ENCODE assay signal across 8 mouse cellular contexts in the genomic region with DNA sequence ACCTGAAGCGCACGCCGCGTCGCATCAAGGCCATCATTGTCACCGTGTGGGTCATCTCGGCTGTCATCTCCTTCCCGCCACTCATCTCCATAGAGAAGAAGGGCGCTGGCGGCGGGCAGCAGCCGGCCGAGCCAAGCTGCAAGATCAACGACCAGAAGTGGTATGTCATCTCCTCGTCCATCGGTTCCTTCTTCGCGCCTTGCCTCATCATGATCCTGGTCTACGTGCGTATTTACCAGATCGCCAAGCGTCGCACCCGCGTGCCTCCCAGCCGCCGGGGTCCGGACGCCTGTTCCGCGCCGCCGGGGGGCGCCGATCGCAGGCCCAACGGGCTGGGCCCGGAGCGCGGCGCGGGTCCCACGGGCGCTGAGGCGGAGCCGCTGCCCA. TPM values are rescaled to one million over a fixed set of nuclear protein-coding genes. Genes with fewer than 3 reads are reported as not detected.
DNase-seq lines count a peak whose midpoint lies in the region; ATAC-seq and TF ChIP-seq lines count a peak whose summit lies in the region.

No protein-coding gene starts in this region.

- no peak for ATAC-seq in heart, embryonic 14.5 days (ENCODE audit: insufficient number of reproducible peaks, insufficient read depth, low FRiP score, low read depth)
- ATAC-seq in forebrain, postnatal 0 days: no peak
- no peak for ATAC-seq in liver, embryonic 15.5 days (ENCODE audit: insufficient read depth)

- peak overlapping the region; percentile 100 for H3K4me2 ChIP-seq in heart, embryonic 14.5 days (ENCODE audit: low read length)
- peak overlapping the region; percentile 98 for H3K4me2 ChIP-seq in forebrain, postnatal 0 days (ENCODE audit: low read depth)
- peak overlapping the region; percentile 68 for H3K4me2 ChIP-seq in liver, embryonic 15.5 days

- no peak for DNase-seq in heart, adult 18-20 months
- peak; percentile 46 for DNase-seq in ZHBTc4 (ENCODE audit: low read depth, low spot score)
- peak; percentile 46 for DNase-seq in forebrain, postnatal 0 days
- no peak for DNase-seq in spleen, postnatal 14 days (ENCODE audit: low spot score in 2 of 2)
- DNase-seq in urinary bladder, postnatal 25 days (ENCODE audit: low spot score): no peak
- DNase-seq in layer of hippocampus, adult 8-10 months (ENCODE audit: low spot score in 2 of 2): no peak

- H3K27me3 ChIP-seq in heart, embryonic 14.5 days (ENCODE audit: control insufficient read depth, insufficient read depth, low read length): peaks cover 63% of the 10 kb centered on the region
- H3K27me3 ChIP-seq in forebrain, postnatal 0 days (ENCODE audit: insufficient read depth, low read length): peaks cover 21% of the 10 kb centered on the region
- H3K27me3 ChIP-seq in liver, embryonic 15.5 days: peaks cover 99% of the 10 kb centered on the region

- no peak; the same call in 1 of the 2 replicates for TF ChIP-seq CTCF in forebrain, postnatal 0 days (IDR thresholded peaks at IDR 0.05; ENCODE audit: low read depth)

- peak overlapping the region; percentile 52; the same call in 1 of the 2 replicates for H3K9ac ChIP-seq in heart, embryonic 14.5 days (ENCODE audit: low read length)
- H3K9ac ChIP-seq in forebrain, postnatal 0 days: peak overlapping the region; percentile 57
- no peak overlapping the region for H3K9ac ChIP-seq in liver, embryonic 15.5 days

- H3K27ac ChIP-seq in heart, embryonic 14.5 days (replicated peaks in 1 of 2; ENCODE audit: control insufficient read depth in 1 of 2, insufficient read depth in 1 of 2, low read depth in 2 of 2, low read length in 2 of 2): no peak overlapping the region
- no peak overlapping the region for H3K27ac ChIP-seq in forebrain, postnatal 0 days (ENCODE audit: low read depth, low read length)
- H3K27ac ChIP-seq in liver, embryonic 15.5 days (replicated peaks): no peak overlapping the region

- H3K36me3 ChIP-seq in heart, embryonic 14.5 days (ENCODE audit: control insufficient read depth, insufficient read depth, low read length): no peaks in the 10 kb centered on the region
- H3K36me3 ChIP-seq in forebrain, postnatal 0 days (ENCODE audit: insufficient read depth): no peaks in the 10 kb centered on the region
- no peaks in the 10 kb centered on the region for H3K36me3 ChIP-seq in liver, embryonic 15.5 days (replicated peaks)

- WGBS in heart, embryonic 14.5 days: 1% methylated on average over 45 of the region's 46 CpGs
- under 1% methylated on average over 46 of the region's 46 CpGs for WGBS in forebrain, postnatal 0 days
- 1% methylated on average over 46 of the region's 46 CpGs for WGBS in liver, embryonic 15.5 days (ENCODE audit: insufficient replicate concordance)

- H3K4me3 ChIP-seq in heart, embryonic 14.5 days (ENCODE audit: control insufficient read depth in 1 of 2, insufficient read depth in 1 of 2, low read depth in 1 of 2, low read length in 2 of 2): peak overlapping the region; percentile 55 to 59
- H3K4me3 ChIP-seq in forebrain, postnatal 0 days (ENCODE audit: low read depth, low read length): peak overlapping the region; percentile 58
- H3K4me3 ChIP-seq in liver, embryonic 15.5 days (replicated peaks): peak overlapping the region; percentile 46

- H3K4me1 ChIP-seq in heart, embryonic 14.5 days (ENCODE audit: control insufficient read depth in 2 of 2, insufficient read depth in 2 of 2, low read length in 2 of 2): peaks cover 18 to 34% of the 10 kb centered on the region in 2 experiments
- H3K4me1 ChIP-seq in forebrain, postnatal 0 days (ENCODE audit: insufficient read depth): peaks cover 9% of the 10 kb centered on the region; the same call in 1 of the 2 replicates
- H3K4me1 ChIP-seq in liver, embryonic 15.5 days (replicated peaks): peaks cover 37% of the 10 kb centered on the region

- H3K9me3 ChIP-seq in heart, embryonic 14.5 days (ENCODE audit: control insufficient read depth, low read length): no peaks in the 10 kb centered on the region
- H3K9me3 ChIP-seq in forebrain, postnatal 0 days (ENCODE audit: low read length): no peaks in the 10 kb centered on the region
- no peaks in the 10 kb centered on the region for H3K9me3 ChIP-seq in liver, embryonic 15.5 days (replicated peaks)

RNA-seq across cellular contexts. Expression of a gene that starts 2.7 kb away (rescaled TPM):
- polyA plus RNA-seq in heart, embryonic 14.5 days (2014; fragmentation: Nextera tagmentation; extraction: Ambion mirVana): not detected in 2 replicates
- total RNA-seq in heart, adult 18-20 months (2021): under 1 TPM; 0.20 to 0.41 TPM
- total RNA-seq in forebrain, postnatal 0 days (2014; rRNA removed): 9.1 and 17.3 TPM in 2 replicates
- polyA plus RNA-seq in forebrain, postnatal 0 days (2015; fragmentation: Nextera tagmentation; extraction: Ambion mirVana): 1.7 and 2.6 TPM in 2 replicates
- polyA plus RNA-seq in liver, embryonic 15.5 days (2015; fragmentation: Nextera tagmentation; extraction: Ambion mirVana): 0.03 and 0.05 TPM in 2 replicates
- total RNA-seq in layer of hippocampus, adult 8-10 months (2022): 10 to 100 TPM; 10.8 to 13.9 (median 13.1) TPM

Comparison
In these comparisons a context has a peak if more than half of its experiments do, and no peak if none do; other contexts are left out.
1. DNase-seq: peak in ZHBTc4 (single experiment) and forebrain, postnatal 0 days (single experiment); none in heart, adult 18-20 months (0 of 2), spleen, postnatal 14 days (0 of 2), urinary bladder, postnatal 25 days (single experiment) and layer of hippocampus, adult 8-10 months (0 of 2).
2. Peak in every context shown above with its lines, with median percentiles within 50 percentile points of each other: H3K4me2 ChIP-seq and H3K4me3 ChIP-seq.